Mouse (Mus musculus): Measurements from ENCODE around the gene Zbtb8b. TPM values are rescaled to one million over a fixed set of nuclear protein-coding genes. Genes with fewer than 3 reads are reported as not detected.

Zbtb8b gene
- total RNA-seq, 1 experiment, result 2.5 TPM

GRCm38 (mm10) chr4:129386989-129387388, 53.7 kb downstream of the Zbtb8b start:
- Histone ChIP-seq H3K9ac (ENCODE audit: insufficient read depth, low read depth, low read length, poor library complexity, severe bottlenecking) (no peak overlapping the region), H3K4me3 (ENCODE audit: insufficient read depth in 1 of 2, low read depth in 1 of 2, low read length in 2 of 2, poor library complexity in 1 of 2, severe bottlenecking in 1 of 2) (no peak overlapping the region), H3K36me3 (ENCODE audit: control insufficient read depth, insufficient read depth, low read length, poor library complexity, severe bottlenecking) (no peaks in the 10 kb centered on the region), H3K27ac (ENCODE audit: insufficient read depth, low read depth, low read length, poor library complexity, severe bottlenecking) (no peak overlapping the region), H3K9me3 (ENCODE audit: control insufficient read depth, insufficient read depth, low read depth, low read length) (no peaks in the 10 kb centered on the region), H3K4me1 (ENCODE audit: control insufficient read depth in 2 of 2, insufficient read depth in 2 of 2, low read length in 2 of 2, poor library complexity in 1 of 2) (peaks cover 13% of the 10 kb centered on the region in 2 experiments; a peak in 3 of 4 replicates)
- in situ Hi-C loops (cut with MboI; ENCODE audit: low sequenced_read_pairs in 2 of 2, unreplicated experiment in 2 of 2), result no loop called here
- DNase-seq (ENCODE audit: low read depth, low spot score), result no peak
- no peak for TF ChIP-seq HCFC1 (IDR thresholded peaks at IDR 0.05; ENCODE audit: borderline replicate concordance, insufficient read depth, low read length)
- TF ChIP-seq ZNF384 (IDR thresholded peaks at IDR 0.05; ENCODE audit: low read depth, low read length), result no peak
- TF ChIP-seq CHD2 (IDR thresholded peaks at IDR 0.05; ENCODE audit: low read depth, low read length), result no peak
- no peak for TF ChIP-seq ZC3H11A (IDR thresholded peaks at IDR 0.05; ENCODE audit: borderline replicate concordance, low read depth, low read length)
- no peak for TF ChIP-seq MAFK (IDR thresholded peaks at IDR 0.05; ENCODE audit: insufficient read depth, low read depth, low read length)

GRCm38 (mm10) chr4:129386269-129386946, 54.2 kb downstream of the Zbtb8b start:
- Histone ChIP-seq H3K9me3 (ENCODE audit: control insufficient read depth, insufficient read depth, low read depth, low read length) (no peaks in the 10 kb centered on the region), H3K27ac (ENCODE audit: insufficient read depth, low read depth, low read length, poor library complexity, severe bottlenecking) (no peak overlapping the region), H3K4me1 (ENCODE audit: control insufficient read depth in 2 of 2, insufficient read depth in 2 of 2, low read length in 2 of 2, poor library complexity in 1 of 2) (peaks cover 11 to 12% of the 10 kb centered on the region in 2 experiments; a peak in 3 of 4 replicates), H3K36me3 (ENCODE audit: control insufficient read depth, insufficient read depth, low read length, poor library complexity, severe bottlenecking) (no peaks in the 10 kb centered on the region), H3K9ac (ENCODE audit: insufficient read depth, low read depth, low read length, poor library complexity, severe bottlenecking) (no peak overlapping the region), H3K4me3 (ENCODE audit: insufficient read depth in 1 of 2, low read depth in 1 of 2, low read length in 2 of 2, poor library complexity in 1 of 2, severe bottlenecking in 1 of 2) (no peak overlapping the region)
- no peak for TF ChIP-seq MAFK (IDR thresholded peaks at IDR 0.05; ENCODE audit: insufficient read depth, low read depth, low read length)
- no peak for TF ChIP-seq ZC3H11A (IDR thresholded peaks at IDR 0.05; ENCODE audit: borderline replicate concordance, low read depth, low read length)
- no peak for TF ChIP-seq CHD2 (IDR thresholded peaks at IDR 0.05; ENCODE audit: low read depth, low read length)
- TF ChIP-seq ZNF384 (IDR thresholded peaks at IDR 0.05; ENCODE audit: low read depth, low read length), result no peak
- no peak for TF ChIP-seq HCFC1 (IDR thresholded peaks at IDR 0.05; ENCODE audit: borderline replicate concordance, insufficient read depth, low read length)
- no peak for DNase-seq (ENCODE audit: low read depth, low spot score)
- in situ Hi-C loops (cut with MboI; ENCODE audit: low sequenced_read_pairs in 2 of 2, unreplicated experiment in 2 of 2), result no loop called here

- Histone ChIP-seq H3K9ac (ENCODE audit: insufficient read depth, low read depth, low read length, poor library complexity, severe bottlenecking) (no peak overlapping the region), H3K27ac (ENCODE audit: insufficient read depth, low read depth, low read length, poor library complexity, severe bottlenecking) (no peak overlapping the region), H3K36me3 (ENCODE audit: control insufficient read depth, insufficient read depth, low read length, poor library complexity, severe bottlenecking) (no peaks in the 10 kb centered on the region), H3K4me3 (ENCODE audit: insufficient read depth in 1 of 2, low read depth in 1 of 2, low read length in 2 of 2, poor library complexity in 1 of 2, severe bottlenecking in 1 of 2) (no peak overlapping the region), H3K4me1 (ENCODE audit: control insufficient read depth in 2 of 2, insufficient read depth in 2 of 2, low read length in 2 of 2, poor library complexity in 1 of 2) (peaks cover 12% of the 10 kb centered on the region in 2 experiments; a peak in 3 of 4 replicates), H3K9me3 (ENCODE audit: control insufficient read depth, insufficient read depth, low read depth, low read length) (no peaks in the 10 kb centered on the region)
- DNase-seq (ENCODE audit: low read depth, low spot score), result no peak
- in situ Hi-C loops (cut with MboI; ENCODE audit: low sequenced_read_pairs in 2 of 2, unreplicated experiment in 2 of 2), result no loop called here
- TF ChIP-seq MAFK (IDR thresholded peaks at IDR 0.05; ENCODE audit: insufficient read depth, low read depth, low read length) (no peak), ZNF384 (IDR thresholded peaks at IDR 0.05; ENCODE audit: low read depth, low read length) (no peak), ZC3H11A (IDR thresholded peaks at IDR 0.05; ENCODE audit: borderline replicate concordance, low read depth, low read length) (no peak)
These were observed 55.0 kb downstream of the Zbtb8b start for GRCm38 (mm10) chr4:129385685-129386084.

- H3K4me3 ChIP-seq (ENCODE audit: insufficient read depth in 1 of 2, low read depth in 1 of 2, low read length in 2 of 2, poor library complexity in 1 of 2, severe bottlenecking in 1 of 2), result no peak overlapping the region
- no peak for TF ChIP-seq MAFK (IDR thresholded peaks at IDR 0.05; ENCODE audit: insufficient read depth, low read depth, low read length)
- no peak for TF ChIP-seq ZNF384 (IDR thresholded peaks at IDR 0.05; ENCODE audit: low read depth, low read length)
- TF ChIP-seq HCFC1 (IDR thresholded peaks at IDR 0.05; ENCODE audit: borderline replicate concordance, insufficient read depth, low read length), result no peak
- no peak for TF ChIP-seq CHD2 (IDR thresholded peaks at IDR 0.05; ENCODE audit: low read depth, low read length)
- TF ChIP-seq ZC3H11A (IDR thresholded peaks at IDR 0.05; ENCODE audit: borderline replicate concordance, low read depth, low read length), result no peak
- peaks cover 13 to 16% of the 10 kb centered on the region in 2 experiments for H3K4me1 ChIP-seq (ENCODE audit: control insufficient read depth in 2 of 2, insufficient read depth in 2 of 2, low read length in 2 of 2, poor library complexity in 1 of 2)
These were observed 56.2 kb downstream of the Zbtb8b start for GRCm38 (mm10) chr4:129384440-129384839.

More at GRCm38 (mm10) chr4:129384440-129384839, 56.2 kb downstream of the Zbtb8b start:
- H3K9me3 ChIP-seq (ENCODE audit: control insufficient read depth, insufficient read depth, low read depth, low read length), result no peaks in the 10 kb centered on the region
- no peaks in the 10 kb centered on the region for H3K36me3 ChIP-seq (ENCODE audit: control insufficient read depth, insufficient read depth, low read length, poor library complexity, severe bottlenecking)
- in situ Hi-C loops (cut with MboI; ENCODE audit: low sequenced_read_pairs in 2 of 2, unreplicated experiment in 2 of 2), result no loop called here
- DNase-seq (ENCODE audit: low read depth, low spot score), result no peak
- H3K27ac ChIP-seq (ENCODE audit: insufficient read depth, low read depth, low read length, poor library complexity, severe bottlenecking), result no peak overlapping the region
- no peak overlapping the region for H3K9ac ChIP-seq (ENCODE audit: insufficient read depth, low read depth, low read length, poor library complexity, severe bottlenecking)

Data from ES-E14 (cell line).